Mouse (Mus musculus) heart, embryonic 11.5 days (tissue): ENCODE measurements around the gene Ncoa3. TPM values are rescaled to one million over a fixed set of nuclear protein-coding genes. Genes with fewer than 3 reads are reported as not detected.

Experiments
- ATAC-seq: fragments of 200-750 bp; cut with Nextera tagmentation; replicated peaks from 2 replicates; pipeline ENCODE4 v1.8.0; 2017; ENCODE audit warnings: moderate library complexity; ENCODE audit not compliant: insufficient number of reproducible peaks, low FRiP score, low TSS enrichment
- H3K27ac ChIP-seq: fragments of 300-500 bp; sonication (generic); 2 replicates; pipeline ENCODE4 v1.5.1; 2014; ENCODE audit warnings: mild to moderate bottlenecking, low read depth, low read length
- H3K27me3 ChIP-seq: fragments of 300-500 bp; sonication (generic); 2 replicates; pipeline ENCODE4 v1.6.1; 2014; ENCODE audit warnings: mild to moderate bottlenecking, low read length, mixed read lengths; ENCODE audit not compliant: control insufficient read depth, insufficient read depth
- H3K36me3 ChIP-seq: fragments of 300-500 bp; sonication (generic); 2 replicates; pipeline ENCODE4 v1.6.1; 2014; ENCODE audit warnings: mild to moderate bottlenecking, low read length, moderate library complexity, mixed read lengths; ENCODE audit not compliant: control insufficient read depth, insufficient read depth
- H3K4me1 ChIP-seq: fragments of 300-500 bp; sonication (generic); 2 replicates; pipeline ENCODE4 v1.6.1; 2014; ENCODE audit warnings: low read length; ENCODE audit not compliant: control insufficient read depth, insufficient read depth
- H3K4me2 ChIP-seq: fragments of 300-500 bp; sonication (generic); 2 replicates; pipeline ENCODE4 v1.6.1; 2014; ENCODE audit warnings: mild to moderate bottlenecking, moderate library complexity
- H3K4me3 ChIP-seq: fragments of 300-500 bp; sonication (generic); 2 replicates; pipeline ENCODE4 v1.5.1; 2014; ENCODE audit warnings: low read depth, low read length
- H3K9ac ChIP-seq: fragments of 300-500 bp; sonication (generic); 2 replicates; pipeline ENCODE4 v1.6.1; 2014; ENCODE audit warnings: mild to moderate bottlenecking, low read depth, low read length, moderate library complexity
- H3K9me3 ChIP-seq: fragments of 300-500 bp; sonication (generic); replicated peaks from 2 replicates; pipeline ENCODE4 v1.6.1; 2016; ENCODE audit warnings: low read length; ENCODE audit not compliant: control insufficient read depth
- WGBS: fragments of 180-500 bp; shearing (Covaris S2); extraction: QIAGEN DNeasy Blood & Tissue Kit; methylation state at CpG from one replicate; pipeline ENCODE4 v1.1.7; 2014; ENCODE audit not compliant: insufficient replicate concordance; 5-methylcytosine and 5-hydroxymethylcytosine counted together
- polyA plus RNA-seq: library from polyadenylated mRNA; unstranded; fragments of >200 nt; fragmentation: Nextera tagmentation; extraction: Ambion mirVana; gene quantifications from 2 replicates; pipeline ENCODE4 v1.2.1, GENCODE M21; 2014

Ncoa3 gene
- polyA plus RNA-seq, 1 experiment from 2014 or later, result 15.6 TPM

- WGBS, result 83% methylated on average over 6 of the region's 6 CpGs
- no peak overlapping the region for H3K4me2 ChIP-seq
- H3K36me3 ChIP-seq, result peaks cover 14% of the 10 kb centered on the region
- peaks cover 27% of the 10 kb centered on the region for H3K4me1 ChIP-seq
- H3K4me3 ChIP-seq, result no peak overlapping the region
- ATAC-seq, result no peak
- H3K9ac ChIP-seq, result no peak overlapping the region
- H3K27me3 ChIP-seq, result no peaks in the 10 kb centered on the region
- H3K27ac ChIP-seq, result no peak overlapping the region
- H3K9me3 ChIP-seq, result no peaks in the 10 kb centered on the region
Observed at GRCm38 (mm10) chr2:166096300-166096699, 103.9 kb downstream of the Ncoa3 start.

- Histone ChIP-seq H3K4me2 (no peak overlapping the region), H3K36me3 (peaks cover 12% of the 10 kb centered on the region), H3K4me1 (peaks cover 29% of the 10 kb centered on the region), H3K27ac (no peak overlapping the region), H3K9me3 (no peaks in the 10 kb centered on the region), H3K9ac (no peak overlapping the region), H3K27me3 (no peaks in the 10 kb centered on the region), H3K4me3 (no peak overlapping the region)
- 87% methylated on average over 1 of the region's 1 CpGs for WGBS
- ATAC-seq, result no peak
Observed at GRCm38 (mm10) chr2:166096834-166097233, 104.4 kb downstream of the Ncoa3 start.

- Histone ChIP-seq H3K4me2 (no peak overlapping the region), H3K27ac (no peak overlapping the region), H3K36me3 (peaks cover 12% of the 10 kb centered on the region), H3K9ac (0 out of 2 replicates have a peak overlapping the region, but pooled peaks have one; percentile 19), H3K27me3 (no peaks in the 10 kb centered on the region), H3K4me3 (no peak overlapping the region), H3K4me1 (peaks cover 35% of the 10 kb centered on the region), H3K9me3 (no peaks in the 10 kb centered on the region)
- 64% methylated on average over 18 of the region's 18 CpGs for WGBS
- no peak for ATAC-seq
Observed at GRCm38 (mm10) chr2:166097443-166098291, 105.2 kb downstream of the Ncoa3 start.

- 39% methylated on average over 15 of the region's 15 CpGs for WGBS
- Histone ChIP-seq H3K27me3 (no peaks in the 10 kb centered on the region), H3K4me2 (no peak overlapping the region), H3K4me1 (peaks cover 40% of the 10 kb centered on the region), H3K36me3 (peaks cover 11% of the 10 kb centered on the region), H3K27ac (0 out of 2 replicates have a peak overlapping the region, but pooled peaks have one; percentile 15), H3K9me3 (no peaks in the 10 kb centered on the region), H3K9ac (no peak overlapping the region), H3K4me3 (no peak overlapping the region)
- ATAC-seq, result no peak; the same call in 1 of the 2 replicates
Observed at GRCm38 (mm10) chr2:166098292-166098933, 106.0 kb downstream of the Ncoa3 start.

- H3K27ac ChIP-seq, result peak overlapping the region; percentile 24; the same call in 1 of the 2 replicates
Observed at GRCm38 (mm10) chr2:166100309-166101262, 108.2 kb downstream of the Ncoa3 start.

GRCm38 (mm10) chr2:166102893-166103292, 110.5 kb downstream of the Ncoa3 start:
- Histone ChIP-seq H3K27ac (no peak overlapping the region), H3K36me3 (no peaks in the 10 kb centered on the region), H3K4me2 (no peak overlapping the region), H3K4me3 (no peak overlapping the region), H3K27me3 (no peaks in the 10 kb centered on the region), H3K9ac (no peak overlapping the region), H3K9me3 (no peaks in the 10 kb centered on the region), H3K4me1 (peaks cover 51% of the 10 kb centered on the region)
- ATAC-seq, result no peak
- 74% methylated on average over 7 of the region's 7 CpGs for WGBS

More at GRCm38 (mm10) chr2:166100309-166101262, 108.2 kb downstream of the Ncoa3 start:
- H3K36me3 ChIP-seq, result no peaks in the 10 kb centered on the region; the same call in 1 of the 2 replicates
- no peak overlapping the region for H3K9ac ChIP-seq
- no peak overlapping the region for H3K4me3 ChIP-seq
- ATAC-seq, result no peak
- no peaks in the 10 kb centered on the region for H3K27me3 ChIP-seq
- 0 out of 2 replicates have a peak overlapping the region, but pooled peaks have one; percentile 3 for H3K4me2 ChIP-seq
- no peaks in the 10 kb centered on the region for H3K9me3 ChIP-seq
- H3K4me1 ChIP-seq, result peaks cover 49% of the 10 kb centered on the region
- 63% methylated on average over 21 of the region's 21 CpGs for WGBS

- peaks cover 4% of the 10 kb centered on the region for H3K36me3 ChIP-seq
- peak overlapping the region; percentile 67 for H3K27ac ChIP-seq
- ATAC-seq, result no peak
- H3K4me2 ChIP-seq, result no peak overlapping the region
- no peaks in the 10 kb centered on the region for H3K9me3 ChIP-seq
- H3K9ac ChIP-seq, result no peak overlapping the region; the same call in 1 of the 2 replicates
- H3K4me1 ChIP-seq, result peaks cover 31% of the 10 kb centered on the region
- no peaks in the 10 kb centered on the region for H3K27me3 ChIP-seq
- WGBS, result 49% methylated on average over 9 of the region's 9 CpGs
- H3K4me3 ChIP-seq, result no peak overlapping the region
Observed at GRCm38 (mm10) chr2:166105911-166106310, 113.5 kb downstream of the Ncoa3 start.

GRCm38 (mm10) chr2:166106631-166107030, 114.2 kb downstream of the Ncoa3 start:
- H3K4me2 ChIP-seq, result no peak overlapping the region
- WGBS, result 60% methylated on average over 2 of the region's 2 CpGs
- ATAC-seq, result no peak
- no peak overlapping the region for H3K9ac ChIP-seq
- peaks cover 26% of the 10 kb centered on the region for H3K4me1 ChIP-seq
- peak overlapping the region; percentile 67; the same call in 1 of the 2 replicates for H3K27ac ChIP-seq
- no peaks in the 10 kb centered on the region for H3K9me3 ChIP-seq
- no peaks in the 10 kb centered on the region for H3K27me3 ChIP-seq
- peaks cover 4% of the 10 kb centered on the region for H3K36me3 ChIP-seq
- no peak overlapping the region for H3K4me3 ChIP-seq
